Mouse (Mus musculus) adrenal gland, adult 18-20 months (tissue): ENCODE measurements around the gene Tmem236. TPM values are rescaled to one million over a fixed set of nuclear protein-coding genes. Genes with fewer than 3 reads are reported as not detected.
"Not testable (repeated sequence)": the region's sequence is repeated elsewhere in the genome, so short reads cannot be mapped to it uniquely, and the experiment has no call there.

Source experiments
- DNase-seq, 2 experiments: peaks; one replicate each; pipeline ENCODE4 v3.0.0; 2021 to 2022; ENCODE audit warnings: low spot score in 2 of 2
- total RNA-seq, 2 experiments: library from RNA; stranded (reverse); gene quantifications; 1 replicate in 1 of 2; 2 replicates in 1 of 2; pipeline ENCODE4 v1.2.3; 2021

Tmem236 gene
- total RNA-seq, 2 experiments from 2014 or later: not detected

GRCm38 (mm10) chr2:14190684-14191083 lies 16.4 kb downstream of the Tmem236 start:
- DNase-seq: no peak

- no peak for DNase-seq
Observed at GRCm38 (mm10) chr2:14191601-14192000, 17.3 kb downstream of the Tmem236 start.

- DNase-seq: no peak
Observed at GRCm38 (mm10) chr2:14192046-14192445, 17.7 kb downstream of the Tmem236 start.

- DNase-seq: not testable (repeated sequence)
Observed at GRCm38 (mm10) chr2:14198325-14198903, 24.1 kb downstream of the Tmem236 start.

GRCm38 (mm10) chr2:14199621-14200020 lies 25.3 kb downstream of the Tmem236 start:
- no peak for DNase-seq

GRCm38 (mm10) chr2:14200879-14201445 lies 26.6 kb downstream of the Tmem236 start:
- DNase-seq: not testable (repeated sequence)

GRCm38 (mm10) chr2:14204308-14204707 lies 30.0 kb downstream of the Tmem236 start:
- no peak for DNase-seq

- DNase-seq: no peak
Observed at GRCm38 (mm10) chr2:14206798-14207197, 32.5 kb downstream of the Tmem236 start.

GRCm38 (mm10) chr2:14210731-14211130 lies 36.4 kb downstream of the Tmem236 start:
- no peak for DNase-seq

- DNase-seq: no peak
Observed at GRCm38 (mm10) chr2:14211606-14212005, 37.3 kb downstream of the Tmem236 start.

- no peak for DNase-seq
Observed at GRCm38 (mm10) chr2:14214764-14215163, 40.4 kb downstream of the Tmem236 start.

- no peak for DNase-seq
Observed at GRCm38 (mm10) chr2:14216653-14217052, 42.3 kb downstream of the Tmem236 start.

GRCm38 (mm10) chr2:14218126-14218525 lies 43.8 kb downstream of the Tmem236 start:
- DNase-seq: no peak

- DNase-seq: no peak
Observed at GRCm38 (mm10) chr2:14224387-14224786, 50.1 kb downstream of the Tmem236 start.

GRCm38 (mm10) chr2:14228495-14228894 lies 54.2 kb downstream of the Tmem236 start:
- no peak for DNase-seq

- DNase-seq: no peak
Observed at GRCm38 (mm10) chr2:14229149-14229548, 54.8 kb downstream of the Tmem236 start, which contains the start of gene Mrc1. TSS of gene Mrc1 (plus strand) at chr2:14229392.

- no peak for DNase-seq
Observed at GRCm38 (mm10) chr2:14229979-14230378, 55.7 kb downstream of the Tmem236 start.

GRCm38 (mm10) chr2:14232897-14233296 lies 58.6 kb downstream of the Tmem236 start:
- no peak for DNase-seq

- no peak for DNase-seq
Observed at GRCm38 (mm10) chr2:14233983-14234382, 59.7 kb downstream of the Tmem236 start.

GRCm38 (mm10) chr2:14235319-14235718 lies 61.0 kb downstream of the Tmem236 start:
- no peak for DNase-seq

- no peak for DNase-seq
Observed at GRCm38 (mm10) chr2:14236920-14237319, 62.6 kb downstream of the Tmem236 start.

GRCm38 (mm10) chr2:14237723-14238122 lies 63.4 kb downstream of the Tmem236 start:
- no peak for DNase-seq

GRCm38 (mm10) chr2:14239151-14239550 lies 64.8 kb downstream of the Tmem236 start:
- no peak for DNase-seq
